Mouse (Mus musculus) neural tube, embryonic 14.5 days (tissue): Measurements from ENCODE around the gene Npas3. TPM values are rescaled to one million over a fixed set of nuclear protein-coding genes. Genes with fewer than 3 reads are reported as not detected.

Experiments used
- ATAC-seq: fragments of 200-750 bp; cut with Nextera tagmentation; 2 replicates; pipeline ENCODE4 v1.8.0; 2017; ENCODE audit warnings: low read depth, mild to moderate bottlenecking, moderate TSS enrichment, moderate library complexity
- H3K27ac ChIP-seq: fragments of 300-500 bp; sonication (generic); 2 replicates; pipeline ENCODE4 v1.5.1; 2014; ENCODE audit warnings: low read depth, mild to moderate bottlenecking, control low read depth, low read length, moderate library complexity, mixed read lengths
- H3K27me3 ChIP-seq: fragments of 300-500 bp; sonication (generic); 2 replicates; pipeline ENCODE4 v1.6.1; 2014; ENCODE audit warnings: low read length; ENCODE audit not compliant: control insufficient read depth, insufficient read depth
- H3K36me3 ChIP-seq: fragments of 300-500 bp; sonication (generic); 2 replicates; pipeline ENCODE4 v1.6.1; 2014; ENCODE audit warnings: low read length, mixed read lengths; ENCODE audit not compliant: control insufficient read depth, insufficient read depth
- H3K4me1 ChIP-seq: fragments of 300-500 bp; sonication (generic); 2 replicates; pipeline ENCODE4 v1.6.1; 2014; ENCODE audit warnings: low read length; ENCODE audit not compliant: control insufficient read depth, insufficient read depth
- H3K4me2 ChIP-seq: fragments of 300-500 bp; sonication (generic); 2 replicates; pipeline ENCODE4 v1.6.1; 2014; ENCODE audit warnings: mild to moderate bottlenecking, low read depth, low read length, control low read depth
- H3K4me3 ChIP-seq: fragments of 300-500 bp; sonication (generic); 2 replicates; pipeline ENCODE4 v1.5.1; 2014; ENCODE audit warnings: low read depth, low read length, control low read depth, mixed read lengths
- H3K9ac ChIP-seq: fragments of 300-500 bp; sonication (generic); replicated peaks from 2 replicates; pipeline ENCODE4 v1.6.1; 2014; ENCODE audit warnings: low read depth, mild to moderate bottlenecking, control low read depth, low read length, mixed read lengths
- H3K9me3 ChIP-seq: fragments of 300-500 bp; sonication (generic); 2 replicates; pipeline ENCODE4 v1.6.1; 2016; ENCODE audit warnings: low read length; ENCODE audit not compliant: control insufficient read depth
- WGBS: fragments of 180-500 bp; shearing (Covaris S2); extraction: QIAGEN DNeasy Blood & Tissue Kit; methylation state at CpG from one replicate; pipeline ENCODE4 v1.1.7; 2014; 5-methylcytosine and 5-hydroxymethylcytosine counted together
- polyA plus RNA-seq: library from polyadenylated mRNA; unstranded; fragments of >200 nt; fragmentation: Nextera tagmentation; extraction: Ambion mirVana; gene quantifications from 2 replicates; pipeline ENCODE4 v1.2.1, GENCODE M21; 2014

The Npas3 gene
- polyA plus RNA-seq, 1 experiment from 2014 or later = 29.1 TPM

DNA sequence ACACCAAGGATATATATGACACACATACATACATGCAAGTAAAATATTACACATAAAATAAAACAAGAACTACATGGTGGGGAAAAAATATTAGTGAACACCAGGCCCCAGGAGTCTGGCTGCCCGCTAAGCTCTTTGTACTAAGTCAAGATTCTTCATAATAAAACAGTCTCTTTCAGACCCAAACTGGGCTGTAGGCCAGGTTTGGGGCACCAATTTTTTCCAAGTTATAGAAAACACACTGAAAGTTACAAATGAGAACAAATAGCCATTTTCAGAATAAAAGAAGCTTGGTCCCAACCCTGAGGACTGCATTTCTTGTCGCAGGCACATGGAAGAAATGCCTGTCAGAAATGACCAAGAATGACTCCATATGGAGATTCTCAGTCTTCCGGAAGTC, 872.8 kb downstream of the Npas3 start:
- Histone ChIP-seq H3K27me3 (no peaks in the 10 kb centered on the region), H3K4me3 (no peak overlapping the region), H3K27ac (no peak overlapping the region), H3K4me2 (no peak overlapping the region), H3K9ac (no peak overlapping the region), H3K4me1 (no peaks in the 10 kb centered on the region), H3K9me3 (no peaks in the 10 kb centered on the region), H3K36me3 (no peaks in the 10 kb centered on the region)
- ATAC-seq = no peak
- WGBS = 82% methylated on average over 3 of the region's 3 CpGs
